Mouse (Mus musculus): Measurements from ENCODE around the gene Agbl3. TPM values are rescaled to one million over a fixed set of nuclear protein-coding genes. Genes with fewer than 3 reads are reported as not detected.

Gene Agbl3
- total RNA-seq, 2 experiments from 2014 or later, result 1.5 to 2.2 TPM

- intact Hi-C loops (cut with DNase I), result no loop called here
- Histone ChIP-seq H3K27ac (no peak overlapping the region), H3K4me3 (no peak overlapping the region)
- peak; percentile 13 for DNase-seq
- TF ChIP-seq CTCF (IDR thresholded peaks at IDR 0.05), result no peak
These were observed 124.1 kb downstream of the Agbl3 start for GRCm38 (mm10) chr6:34904361-34904760.

GRCm38 (mm10) chr6:34906125-34906524 lies 125.9 kb downstream of the Agbl3 start:
- Histone ChIP-seq H3K27ac (peak overlapping the region; percentile 69), H3K4me3 (no peak overlapping the region)
- TF ChIP-seq CTCF (IDR thresholded peaks at IDR 0.05), result no peak
- no peak for DNase-seq
- intact Hi-C loops (cut with DNase I), result no loop called here

GRCm38 (mm10) chr6:34906661-34907060 lies 126.4 kb downstream of the Agbl3 start:
- TF ChIP-seq CTCF (IDR thresholded peaks at IDR 0.05), result no peak
- peak overlapping the region; percentile 69 for H3K27ac ChIP-seq
- intact Hi-C loops (cut with DNase I), result no loop called here
- no peak overlapping the region; the same call in 1 of the 2 replicates for H3K4me3 ChIP-seq
- DNase-seq, result peak; percentile 46

DNA sequence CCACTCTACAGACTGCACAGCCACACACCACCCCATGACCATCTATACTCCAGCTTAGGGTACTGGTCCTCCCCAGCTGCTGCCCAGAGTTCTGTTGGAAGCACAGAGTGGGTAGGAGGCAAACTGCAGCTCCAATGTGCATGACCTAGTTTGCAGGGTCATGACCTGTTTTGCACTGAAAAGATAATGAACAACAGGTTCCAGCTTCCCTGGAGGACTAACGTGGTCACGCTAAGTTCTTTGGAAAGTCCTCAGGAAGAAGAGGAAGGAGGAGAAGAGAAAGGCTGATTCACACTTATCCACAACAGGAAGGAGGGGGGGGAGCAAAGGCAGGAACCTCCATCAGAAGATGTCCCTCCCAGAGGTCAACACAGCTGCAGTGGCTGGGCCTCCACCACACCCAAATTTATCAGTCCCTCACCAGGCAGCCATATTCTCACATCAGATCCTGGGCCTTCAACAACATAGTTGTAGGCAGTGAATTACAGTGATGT lies 126.9 kb downstream of the Agbl3 start:
- H3K4me3 ChIP-seq, result no peak overlapping the region; the same call in 1 of the 2 replicates
- intact Hi-C loops (cut with DNase I), result no loop called here
- DNase-seq, result peak; percentile 44
- no peak for TF ChIP-seq CTCF (IDR thresholded peaks at IDR 0.05)
- peak overlapping the region; percentile 69 for H3K27ac ChIP-seq

GRCm38 (mm10) chr6:34907696-34908260 lies 127.5 kb downstream of the Agbl3 start:
- intact Hi-C loops (cut with DNase I), result loop anchor here (2.0 kb wide), 1 partner anchor 25 kb away; no protein-coding TSS in a partner anchor
- Histone ChIP-seq H3K27ac (peak overlapping the region; percentile 69), H3K4me3 (peak overlapping the region; percentile 30)
- TF ChIP-seq CTCF (IDR thresholded peaks at IDR 0.05), result no peak
- peak; percentile 35 for DNase-seq

Other genes with a start within 250 kb of the Agbl3 start
- gene Cald1, start 181.9 kb upstream of the Agbl3 start, total RNA-seq (2021), result 10 to 100 TPM; 23.9 to 39.9 TPM
- 10 to 100 TPM; 26.4 to 32.9 TPM for gene Tmem140, start 82.7 kb downstream of the Agbl3 start, total RNA-seq (2021)
- 1 to 10 TPM; 2.8 to 3.7 TPM for gene Cyren, start 97.6 kb downstream of the Agbl3 start, total RNA-seq (2021)
- 1 to 10 TPM; 5.2 to 8.0 TPM for gene Wdr91, start 130.4 kb downstream of the Agbl3 start, total RNA-seq (2021)
- gene Stra8, start 139.7 kb downstream of the Agbl3 start, total RNA-seq (2021), result not detected
- not detected for gene Slc23a4, start 208.0 kb downstream of the Agbl3 start, total RNA-seq (2021)